ENCODE assay signal across 37 mouse cellular contexts in the genomic region with DNA sequence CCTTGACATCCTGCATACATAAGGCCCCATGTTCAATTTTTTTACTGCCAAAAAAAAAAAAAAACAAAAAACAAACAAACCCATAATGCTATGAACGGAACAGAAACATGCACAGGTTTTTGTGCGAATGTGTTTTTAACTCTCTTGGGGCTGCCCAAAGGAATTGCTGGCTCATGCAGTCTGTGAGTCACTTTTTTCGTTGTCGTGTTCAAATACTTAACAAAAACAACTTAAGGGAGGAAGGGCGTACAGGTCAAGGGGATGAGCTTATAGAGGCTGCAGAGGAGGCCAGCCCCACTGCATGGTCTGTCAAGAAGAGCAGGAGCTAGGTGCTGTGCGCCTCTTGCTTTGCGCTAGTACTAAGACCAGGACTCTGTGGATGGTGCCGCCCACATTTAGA. TPM values are rescaled to one million over a fixed set of nuclear protein-coding genes. Genes with fewer than 3 reads are reported as not detected.
"Had no signal": no experiment of that assay in that cellular context is flagged by ENCODE, and none has a peak within 500 bp of the region (broad histone marks: within the 10 kb centered on the region; RNA-seq: fewer than 3 reads in every experiment).

No protein-coding gene starts in this region.

- H3K4me2 ChIP-seq: heart, embryonic 11.5 days; heart, embryonic 13.5 days; heart, embryonic 15.5 days; hindbrain, embryonic 13.5 days; hindbrain, embryonic 15.5 days; intestine, embryonic 15.5 days; limb, embryonic 13.5 days; limb, embryonic 15.5 days; liver, embryonic 12.5 days had no signal

- H3K4me1 ChIP-seq: heart, embryonic 13.5 days; heart, embryonic 15.5 days; hindbrain, embryonic 13.5 days; hindbrain, embryonic 15.5 days; liver, embryonic 12.5 days had no signal

- H3K27me3 ChIP-seq: heart, embryonic 13.5 days; heart, embryonic 15.5 days; hindbrain, embryonic 13.5 days; hindbrain, embryonic 15.5 days; intestine, embryonic 15.5 days; limb, embryonic 13.5 days; limb, embryonic 15.5 days; liver, embryonic 12.5 days had no signal

- ATAC-seq: hindbrain, postnatal 0 days; inflammation-experienced regulatory T-cells, adult 6 months; intestine, embryonic 15.5 days; intestine, postnatal 0 days; liver, embryonic 12.5 days had no signal

- H3K36me3 ChIP-seq: heart, embryonic 13.5 days; heart, embryonic 15.5 days; hindbrain, embryonic 13.5 days; hindbrain, embryonic 15.5 days; intestine, embryonic 15.5 days; limb, embryonic 13.5 days; limb, embryonic 15.5 days; liver, embryonic 12.5 days had no signal

- H3K9ac ChIP-seq: heart, embryonic 13.5 days; heart, embryonic 15.5 days; hindbrain, embryonic 13.5 days; hindbrain, embryonic 15.5 days; intestine, embryonic 15.5 days; limb, embryonic 13.5 days; limb, embryonic 15.5 days; liver, embryonic 12.5 days; liver, embryonic 14.5 days had no signal

- H3K4me3 ChIP-seq: gastrocnemius, adult 2 months; heart, adult 2 months; heart, embryonic 13.5 days; heart, embryonic 15.5 days; hindbrain, embryonic 13.5 days; hindbrain, embryonic 15.5 days; intestine, embryonic 15.5 days; limb, embryonic 13.5 days; limb, embryonic 15.5 days; liver, embryonic 12.5 days had no signal

- DNase-seq: gastrocnemius, adult 2 months; gastrocnemius, postnatal 14 days; gastrocnemius, postnatal 36 days; heart, adult 2 months; heart, postnatal 14 days; heart, postnatal 36 days; kidney, adult 18-20 months; kidney, adult 8-10 months; kidney, postnatal 10 days; kidney, postnatal 36 days; layer of hippocampus, postnatal 36 days; left cerebral cortex, postnatal 4 days had no signal

- H3K9me3 ChIP-seq: heart, embryonic 13.5 days; heart, embryonic 15.5 days; hindbrain, embryonic 13.5 days; hindbrain, embryonic 15.5 days; intestine, embryonic 15.5 days; limb, embryonic 13.5 days; limb, embryonic 15.5 days; liver, embryonic 12.5 days had no signal

- H3K27ac ChIP-seq: gastrocnemius, adult 2 months; heart, adult 2 months; heart, embryonic 13.5 days; heart, embryonic 15.5 days; hindbrain, embryonic 13.5 days; hindbrain, embryonic 15.5 days; hindbrain, postnatal 0 days; intestine, embryonic 15.5 days; limb, embryonic 13.5 days; limb, embryonic 15.5 days; liver, embryonic 12.5 days; liver, embryonic 14.5 days had no signal

RNA-seq across cellular contexts. Expression of a gene that starts 15.9 kb away (rescaled TPM):
- total RNA-seq: hindbrain, postnatal 0 days; layer of hippocampus, adult 18-20 months; layer of hippocampus, adult 8-10 months; layer of hippocampus, postnatal 14 days; layer of hippocampus, postnatal 36 days; left cerebral cortex, adult 18-20 months; left cerebral cortex, postnatal 10 days; left cerebral cortex, postnatal 25 days; left cerebral cortex, postnatal 4 days had no signal

RNA-seq across cellular contexts. Expression of a gene that starts 33.1 kb away (rescaled TPM):
- total RNA-seq: gastrocnemius, adult 2 months; gastrocnemius, postnatal 14 days; gastrocnemius, postnatal 36 days; heart, adult 2 months; heart, postnatal 14 days; heart, postnatal 36 days; hematopoietic stem cell, adult 5-6 weeks; hindbrain, postnatal 0 days; layer of hippocampus, adult 18-20 months; layer of hippocampus, postnatal 14 days; layer of hippocampus, postnatal 36 days; left cerebral cortex, adult 18-20 months; left cerebral cortex, adult 8-10 months; left cerebral cortex, postnatal 10 days; left cerebral cortex, postnatal 25 days; left cerebral cortex, postnatal 4 days; liver, adult 2 months had no signal
- polyA plus RNA-seq: heart, postnatal 0 days; hindbrain, embryonic 11.5 days; hindbrain, embryonic 13.5 days; hindbrain, embryonic 15.5 days; hindbrain, postnatal 0 days; intestine, embryonic 15.5 days; intestine, postnatal 0 days; kidney, embryonic 14.5 days; limb, embryonic 15.5 days; liver, adult 2 months; liver, embryonic 12.5 days; liver, embryonic 14.5 days had no signal
